Mouse (Mus musculus) stomach, postnatal 0 days (tissue): ENCODE results near the gene Ggt6.

ENCODE experiments used
- CTCF ChIP-seq: IDR thresholded peaks from 2 replicates; pipeline ENCODE4 v1.5.1; 2016; ENCODE audit warnings: antibody characterized with exemption, low read depth, mild to moderate bottlenecking, moderate library complexity
- EP300 ChIP-seq: optimal IDR thresholded peaks from 2 replicates; pipeline ENCODE3; 2016; ENCODE audit warnings: antibody characterized with exemption

GRCm38 (mm10) chr11:72436271-72436670 lies 945 bp downstream of the Ggt6 start:
- TF ChIP-seq CTCF (no peak), EP300 (no peak)
